Mouse (Mus musculus) G1E-ER4 (cell line): Measurements from ENCODE around the gene Bmpr1b. TPM values are rescaled to one million over a fixed set of nuclear protein-coding genes. Genes with fewer than 3 reads are reported as not detected.

Experiments
- GATA1 ChIP-seq: IDR thresholded peaks from one replicate; pipeline ENCODE4 v1.8.0; 2012; ENCODE audit warnings: low read length, inconsistent platforms
- polyA plus RNA-seq: library from polyadenylated mRNA; stranded (reverse); fragments of >175 nt; gene quantifications from 2 replicates; pipeline ENCODE4 v1.2.3, GENCODE M21; 2012

Bmpr1b gene
- polyA plus RNA-seq, 1 experiment: not detected

DNA sequence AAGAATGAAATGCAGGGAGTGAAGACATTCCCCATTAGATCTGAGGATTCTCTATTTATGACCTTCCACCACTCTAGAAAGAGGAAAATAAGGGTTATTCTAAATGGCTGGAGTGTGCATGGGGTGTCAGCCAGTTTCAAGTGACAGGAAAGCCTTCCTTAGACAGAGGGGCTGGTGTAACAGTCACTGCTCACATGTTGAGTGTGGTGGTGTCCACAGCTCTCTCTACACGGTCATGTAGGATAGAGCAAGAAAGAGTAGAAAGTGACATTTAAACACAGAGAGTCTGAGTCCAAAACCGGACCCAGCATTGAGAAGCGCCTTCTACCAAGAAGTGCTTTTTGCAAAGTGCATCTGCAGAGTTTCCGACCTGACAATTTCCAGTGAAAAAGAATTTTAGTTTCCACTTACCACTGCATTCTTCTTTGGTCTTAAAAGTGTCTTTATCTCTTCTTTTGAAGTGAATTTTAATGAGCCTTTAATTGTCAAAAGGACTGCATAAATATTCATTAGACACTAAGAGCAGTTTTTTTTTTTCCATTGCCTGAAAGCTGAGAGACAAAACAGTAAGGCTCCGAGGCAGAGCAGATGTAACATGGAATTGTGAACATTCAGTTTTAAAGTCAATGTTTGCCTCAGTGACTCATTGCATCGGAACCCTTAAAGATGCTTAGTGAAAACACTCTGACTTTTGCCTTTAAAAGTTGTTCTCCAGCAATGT lies 263.2 kb downstream of the Bmpr1b start:
- TF ChIP-seq GATA1: no peak

DNA sequence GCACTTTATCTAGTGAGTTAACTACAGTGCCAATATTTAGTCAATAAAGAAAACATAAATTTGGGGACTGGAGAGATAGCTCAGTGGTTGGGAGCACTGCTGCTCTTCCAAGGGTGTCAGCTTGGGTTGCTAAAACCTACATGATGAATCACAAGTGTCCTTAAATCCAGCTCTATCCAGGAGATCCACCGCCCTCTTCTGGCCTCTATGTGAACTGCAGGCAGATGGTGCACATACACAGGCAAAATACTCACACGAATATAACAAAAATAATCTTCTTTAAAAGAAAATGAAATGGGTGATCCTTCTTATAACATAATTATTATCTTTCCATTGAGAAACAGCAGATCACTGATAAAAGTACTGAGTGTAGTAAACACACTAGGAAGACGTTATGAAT lies 268.9 kb downstream of the Bmpr1b start:
- no peak for TF ChIP-seq GATA1

DNA sequence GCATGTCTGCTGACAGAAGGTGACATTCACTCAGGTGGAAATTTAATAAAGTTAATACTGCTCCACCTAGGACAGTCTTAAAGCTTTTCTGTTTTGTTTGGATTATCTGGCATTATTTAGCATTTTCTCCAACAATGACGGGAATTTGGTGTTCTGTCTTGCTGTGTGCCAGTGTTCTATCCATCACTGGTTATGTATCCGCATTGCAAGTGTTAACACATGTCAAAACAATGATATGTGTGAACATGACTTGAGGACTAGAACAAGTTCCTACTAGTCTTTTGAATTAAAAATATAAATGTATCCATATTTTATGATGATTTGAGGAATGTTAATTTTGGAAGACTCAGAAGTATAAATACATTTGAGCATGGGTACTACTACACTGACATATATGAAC lies 269.7 kb downstream of the Bmpr1b start:
- no peak for TF ChIP-seq GATA1

DNA sequence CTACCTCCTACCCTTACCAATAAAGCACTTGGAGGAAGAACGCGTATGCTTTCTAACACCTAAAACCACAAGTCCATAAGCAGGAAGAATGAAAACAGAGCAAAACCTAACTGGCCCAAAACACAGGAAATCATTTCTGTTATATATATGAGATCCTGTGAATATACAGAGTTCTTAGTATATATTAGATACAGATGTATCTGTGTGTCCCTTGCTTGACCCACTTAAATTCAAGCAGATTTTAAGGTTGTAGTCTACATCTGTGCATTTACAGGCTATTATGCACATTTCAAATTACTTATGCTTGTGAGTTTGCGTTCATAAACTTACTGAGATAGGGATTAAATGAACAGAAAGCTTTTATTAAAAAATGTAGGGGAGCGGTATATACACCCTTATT lies 271.5 kb downstream of the Bmpr1b start:
- TF ChIP-seq GATA1: no peak

DNA sequence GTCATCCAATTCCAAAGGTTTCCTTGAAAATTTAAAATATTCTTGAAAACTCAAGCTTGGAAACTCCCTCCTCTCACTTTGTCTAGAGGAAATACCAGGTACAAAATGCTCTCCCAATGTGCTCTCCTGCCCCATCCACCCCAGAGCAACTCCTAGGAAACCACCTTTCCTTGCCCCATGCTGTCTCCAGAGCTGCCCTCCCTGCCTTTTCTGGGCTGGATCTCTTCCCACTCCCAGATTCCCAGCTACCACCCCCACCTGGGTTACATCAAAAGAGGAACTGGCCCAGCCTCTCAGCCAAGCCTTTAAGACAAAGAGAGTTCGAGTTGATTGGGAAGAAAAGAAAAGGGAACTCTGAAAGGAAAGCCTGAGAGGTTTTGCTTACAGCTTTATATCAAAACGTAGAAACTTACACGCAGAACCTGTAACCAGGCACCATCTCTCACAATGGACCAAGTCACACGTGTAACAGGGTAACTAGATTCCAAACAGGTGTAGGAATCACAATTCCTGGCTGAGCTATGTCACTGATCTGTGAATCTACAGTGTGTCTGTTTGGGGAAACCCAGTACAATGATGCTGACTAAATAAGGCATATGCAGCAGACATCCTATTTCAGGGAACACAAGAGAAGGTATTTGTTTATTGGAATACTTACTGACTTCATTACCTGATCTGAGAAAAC lies 272.2 kb downstream of the Bmpr1b start:
- TF ChIP-seq GATA1: no peak

DNA sequence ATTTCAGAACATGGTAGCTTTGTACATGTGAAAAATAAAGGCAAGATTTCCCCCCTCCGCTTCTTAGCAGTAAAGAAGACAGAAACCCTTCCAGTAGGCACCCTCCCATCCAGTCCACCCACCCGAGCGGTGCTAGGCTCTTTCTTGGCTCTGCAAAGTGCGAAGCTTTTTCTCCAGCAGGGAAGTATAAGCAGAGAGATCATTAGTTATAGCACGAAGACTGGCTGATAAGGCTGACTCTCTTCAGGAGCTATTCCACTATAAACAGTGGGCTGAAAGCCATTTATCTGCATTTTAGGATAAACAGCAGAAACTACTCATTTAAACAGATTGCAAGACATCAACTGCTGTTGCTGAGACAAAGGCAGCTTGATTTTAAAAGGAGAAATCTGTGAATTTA lies 274.1 kb downstream of the Bmpr1b start:
- no peak for TF ChIP-seq GATA1

DNA sequence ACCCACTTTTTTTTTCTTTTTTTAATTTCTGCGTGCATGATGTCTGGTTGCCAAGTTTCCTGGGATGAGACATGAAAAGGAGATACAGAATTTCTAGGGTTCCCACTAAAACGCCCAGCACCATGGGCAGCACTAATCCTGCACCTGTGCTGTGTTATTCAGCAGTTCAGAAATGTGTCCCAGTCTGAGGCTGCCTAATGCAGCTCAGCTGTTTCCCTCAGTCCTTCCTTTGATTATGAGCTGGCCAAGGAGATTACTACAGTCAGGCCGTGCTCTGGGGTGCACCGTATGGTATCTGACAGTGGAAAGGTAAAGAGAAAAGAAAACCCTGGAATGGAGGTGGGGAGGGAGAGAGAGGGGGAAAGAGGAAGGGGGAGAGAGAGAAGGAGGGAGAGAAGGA lies 278.6 kb downstream of the Bmpr1b start:
- no peak for TF ChIP-seq GATA1

DNA sequence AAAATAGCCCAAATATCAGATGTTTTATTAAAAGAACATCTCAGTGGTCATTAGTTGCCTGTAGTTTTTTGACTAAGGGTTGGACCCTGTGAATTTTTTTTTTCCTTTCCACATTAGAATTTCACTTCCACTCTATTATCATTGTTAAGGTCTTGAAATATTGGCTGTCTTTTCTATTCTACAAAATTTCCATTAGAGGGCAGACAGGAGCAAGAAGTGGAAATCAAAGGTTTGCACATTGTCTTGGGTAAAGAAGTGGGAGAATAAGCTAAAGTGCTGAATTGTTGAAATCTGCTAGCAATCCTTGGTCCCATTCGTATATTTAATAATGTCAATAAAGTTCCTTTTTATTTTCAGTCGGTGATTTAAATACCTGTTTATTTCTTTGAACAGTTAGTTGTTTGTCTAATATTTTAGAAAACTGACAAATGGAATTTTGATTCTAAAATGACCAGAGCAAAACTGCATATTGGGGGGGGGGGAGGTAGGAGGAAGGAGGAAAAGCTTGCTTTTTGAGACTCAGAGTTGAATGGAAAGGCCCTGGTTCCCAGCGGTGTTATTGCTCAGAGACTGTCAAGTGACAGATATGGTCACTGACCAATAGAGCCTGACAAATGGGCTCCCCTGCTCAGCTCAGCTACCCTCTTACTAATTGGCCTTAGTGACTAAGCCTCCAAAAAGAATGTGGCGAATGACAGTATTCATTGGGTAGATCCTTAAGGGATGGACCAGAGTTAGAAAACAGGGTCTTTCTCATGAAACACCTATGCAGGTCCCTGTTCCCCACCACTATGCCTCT lies 281.6 kb downstream of the Bmpr1b start:
- no peak for TF ChIP-seq GATA1

DNA sequence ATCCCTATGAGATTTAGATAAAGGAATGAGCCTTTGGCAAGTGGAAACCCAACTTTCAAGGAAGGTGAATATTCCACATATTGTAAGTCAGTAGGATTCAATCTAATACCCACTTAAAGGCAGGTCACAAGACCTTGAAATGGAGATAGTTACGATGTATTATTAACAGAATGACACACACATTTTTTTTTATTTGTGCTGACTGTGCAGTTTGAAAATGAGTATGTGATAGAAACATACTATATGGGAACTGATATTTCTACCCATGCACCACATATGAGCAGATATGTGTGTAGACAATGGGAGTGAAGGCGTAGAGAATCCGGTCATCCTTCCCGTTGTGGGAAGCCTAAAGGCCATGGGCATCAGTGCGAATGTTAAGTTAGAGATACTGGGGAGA lies 285.0 kb downstream of the Bmpr1b start:
- TF ChIP-seq GATA1: no peak

DNA sequence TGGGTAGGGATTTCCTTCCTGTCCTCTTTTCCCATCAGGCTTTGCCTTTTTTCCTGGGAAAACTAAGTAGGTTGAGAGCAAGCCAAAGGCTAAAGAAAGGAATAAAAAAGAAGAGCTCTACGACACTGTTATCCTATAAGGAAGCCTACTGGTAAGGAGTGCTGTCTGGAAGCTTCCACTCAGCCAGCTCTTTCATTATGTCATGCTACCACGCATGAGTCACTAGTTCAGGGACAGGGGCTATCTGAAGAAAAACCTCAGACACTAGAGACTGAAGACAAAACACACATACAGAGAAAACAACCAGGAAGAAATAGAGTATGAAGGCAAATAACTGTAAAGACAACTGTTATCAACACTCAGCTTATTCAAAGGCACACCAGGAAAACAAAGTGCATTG lies 286.7 kb downstream of the Bmpr1b start:
- TF ChIP-seq GATA1: no peak

DNA sequence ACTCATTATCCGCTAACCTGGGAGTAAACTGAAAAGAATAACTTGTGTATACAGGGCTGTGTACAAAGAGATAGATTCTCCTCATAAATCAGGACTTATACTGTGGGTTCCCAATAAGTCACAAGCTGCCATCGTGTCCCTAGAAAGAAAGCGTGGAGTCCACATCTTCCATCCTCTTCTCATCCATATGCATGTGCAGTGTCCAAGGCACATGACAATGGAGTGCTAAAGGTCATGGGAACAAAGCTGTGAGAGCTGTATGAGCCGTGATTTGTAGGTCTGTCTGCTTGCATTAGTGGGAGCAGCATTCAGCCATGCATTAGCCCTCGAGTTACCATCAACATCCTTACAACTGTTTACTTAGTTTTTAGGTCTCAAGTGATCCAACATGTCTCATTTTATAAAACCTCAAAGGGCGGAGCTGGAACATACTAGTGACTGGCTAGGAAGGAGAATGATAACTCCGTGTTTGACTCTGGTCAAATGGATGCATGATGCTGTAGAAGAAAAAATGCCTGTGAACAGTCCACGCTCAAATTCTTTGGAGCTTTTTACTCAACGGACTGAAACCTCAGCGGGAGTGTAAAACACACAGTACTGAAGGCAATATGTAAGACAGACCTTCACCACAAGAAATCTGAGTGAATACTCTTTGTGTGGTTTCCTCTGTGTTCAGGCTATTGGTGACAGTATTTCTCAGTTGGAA lies 296.7 kb downstream of the Bmpr1b start:
- no peak for TF ChIP-seq GATA1

DNA sequence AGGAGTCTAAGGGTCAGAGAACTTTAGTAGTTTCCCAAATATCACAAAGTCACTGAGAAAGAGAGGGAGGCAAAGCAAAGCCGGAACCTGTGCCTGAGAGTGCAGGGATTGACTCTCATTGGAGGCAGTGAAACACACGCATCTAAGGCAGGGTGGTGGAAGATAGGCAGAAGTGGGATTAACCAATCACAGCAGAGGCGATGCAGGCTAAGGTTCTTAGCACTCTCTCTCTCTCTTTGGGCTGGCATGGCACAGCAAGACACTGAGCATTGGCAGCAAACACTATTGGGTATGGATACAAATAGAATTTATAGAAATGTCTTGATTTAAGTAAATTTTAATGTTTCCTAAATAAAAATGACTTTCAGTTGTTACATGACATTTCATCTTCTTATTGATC lies 297.4 kb downstream of the Bmpr1b start:
- TF ChIP-seq GATA1: no peak

DNA sequence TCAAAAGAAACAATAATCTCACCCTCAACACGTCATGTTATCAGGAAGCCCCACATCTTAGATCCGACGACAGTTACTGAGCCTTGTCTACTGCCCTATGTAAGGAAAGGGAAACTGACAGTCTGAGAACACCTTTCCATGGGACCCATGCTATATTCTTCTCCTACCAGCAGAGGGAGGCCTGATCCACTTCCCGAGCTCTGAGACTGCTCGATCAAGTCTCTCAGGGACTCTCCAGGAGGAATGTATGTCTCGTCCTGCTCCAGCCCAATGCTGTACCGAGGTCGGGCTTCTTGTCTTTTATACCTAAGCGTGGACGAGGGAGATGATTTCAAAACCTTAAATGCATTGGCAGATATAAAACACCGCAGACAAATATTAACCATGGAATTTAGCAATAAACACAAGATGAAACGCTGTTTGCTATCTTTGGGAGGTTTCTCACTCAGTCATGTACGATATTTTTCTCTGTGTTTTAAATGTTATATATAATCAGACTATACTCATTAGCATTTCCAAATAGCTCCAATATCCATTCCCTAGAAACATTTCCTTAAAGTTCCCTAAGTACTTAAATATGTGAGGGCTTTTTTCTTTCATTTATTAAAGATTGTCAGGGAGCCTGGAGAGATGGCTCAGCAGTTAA lies 306.3 kb downstream of the Bmpr1b start:
- TF ChIP-seq GATA1: no peak

DNA sequence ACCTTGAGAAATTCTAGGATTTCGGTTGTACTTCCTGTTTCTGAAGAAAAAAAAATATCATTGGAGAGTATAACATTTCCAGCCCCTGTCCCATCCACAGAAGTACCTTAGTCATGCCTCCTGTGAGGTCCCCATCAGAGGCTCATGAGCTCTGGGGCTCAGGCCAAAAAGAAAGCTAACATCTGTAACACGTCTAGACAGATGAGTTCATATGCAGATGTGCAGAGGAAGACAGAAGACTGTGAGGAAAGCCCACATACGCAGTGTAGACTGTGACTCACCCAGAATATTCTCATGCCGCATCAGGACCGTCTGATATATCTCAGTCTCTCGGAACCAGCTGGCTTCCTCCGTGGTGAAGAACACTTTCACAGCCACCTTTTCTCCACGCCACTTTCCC lies 312.1 kb downstream of the Bmpr1b start:
- TF ChIP-seq GATA1: no peak

DNA sequence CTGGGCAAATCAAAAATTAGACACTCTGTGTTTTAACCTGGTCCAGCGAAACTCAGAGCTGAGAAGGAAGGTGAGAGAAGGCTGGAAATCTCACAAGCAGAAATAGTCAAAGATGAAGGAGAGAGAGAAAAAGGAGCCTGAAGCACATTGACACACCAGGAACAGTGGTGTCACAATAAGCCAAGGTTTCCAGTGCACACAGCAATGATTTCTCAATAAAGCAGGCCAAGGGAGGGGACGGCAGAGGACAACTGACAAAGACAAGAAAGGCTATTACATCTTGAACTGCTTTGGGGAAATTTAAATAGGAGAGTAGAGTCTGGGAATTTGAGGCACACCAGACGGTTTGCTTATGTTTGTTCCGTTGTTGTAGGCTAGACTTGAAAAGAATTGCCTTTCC lies 314.9 kb downstream of the Bmpr1b start:
- no peak for TF ChIP-seq GATA1

DNA sequence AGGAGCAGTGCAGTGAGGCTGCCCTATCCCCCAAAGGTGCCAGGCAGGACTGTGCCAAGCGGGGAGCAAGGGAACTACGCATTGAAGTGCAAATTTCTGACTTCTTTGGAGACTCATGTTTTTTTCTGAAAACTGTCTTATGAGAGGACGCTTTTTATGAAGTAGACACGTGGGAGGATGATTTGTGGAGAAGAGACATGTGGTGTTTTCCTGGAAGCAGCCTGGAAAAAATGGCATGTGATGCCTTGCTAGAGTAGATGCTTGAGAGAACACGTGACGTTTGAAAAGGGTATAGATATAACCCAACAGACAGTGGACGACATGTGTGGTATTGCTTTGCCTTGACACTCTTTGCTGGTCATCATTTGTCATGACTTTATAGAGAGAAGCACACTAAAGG lies 319.1 kb downstream of the Bmpr1b start:
- no peak for TF ChIP-seq GATA1
